Mouse (Mus musculus) effector memory CD4-positive, alpha-beta T cell, adult 7 months (primary cell): ENCODE measurements around the gene G6pc. TPM values are rescaled to one million over a fixed set of nuclear protein-coding genes. Genes with fewer than 3 reads are reported as not detected.

Experiments used
- polyA plus RNA-seq: library from polyadenylated mRNA; unstranded; fragments of 100-300 nt; shearing (Covaris generic); gene quantifications from one replicate; pipeline ENCODE4 v1.2.1, GENCODE M21; 2017

The G6pc gene
- not detected for polyA plus RNA-seq

GRCm38 (mm10) chr11:101367326-101367935 is at the start of gene G6pc:
G6pc (plus strand) TSS chr11:101367561.

GRCm38 (mm10) chr11:101324763-101325162 is 42.6 kb upstream of the G6pc start, which contains the start of gene Aoc2:
Aoc2 (plus strand) TSS chr11:101325063.

GRCm38 (mm10) chr11:101330371-101330924 is 36.9 kb upstream of the G6pc start, which contains the start of gene Aoc3:
Aoc3 (plus strand) TSS chr11:101330605.

GRCm38 (mm10) chr11:101417101-101417855 is 49.9 kb downstream of the G6pc start, which contains the start of gene Aarsd1:
Aarsd1 (minus strand) TSS chr11:101417615.

GRCm38 (mm10) chr11:101424105-101424851 is 56.9 kb downstream of the G6pc start, which contains the start of gene Gm27029:
Gm27029 (minus strand) TSS chr11:101424796.

GRCm38 (mm10) chr11:101424925-101425813 is 57.8 kb downstream of the G6pc start, which contains the start of the genes Rundc1 and Ptges3l:
Rundc1 (plus strand) TSS chr11:101425085.
Ptges3l (minus strand) TSS chr11:101425333.

Other genes with a start within 250 kb of the G6pc start
- gene Retreg3, start 247.7 kb upstream of the G6pc start, polyA plus RNA-seq, result 42.1 TPM
- 11.4 TPM for gene Tubg1, start 247.6 kb upstream of the G6pc start, polyA plus RNA-seq
- 0.27 TPM for gene Tubg2, start 211.7 kb upstream of the G6pc start, polyA plus RNA-seq
- 0.11 TPM for gene Cntnap1, start 197.0 kb upstream of the G6pc start, polyA plus RNA-seq
- not detected for gene Plekhh3, start 196.2 kb upstream of the G6pc start, polyA plus RNA-seq
- gene Ccr10, start 192.1 kb upstream of the G6pc start, polyA plus RNA-seq, result not detected
- gene Ezh1, start 141.1 kb upstream of the G6pc start, polyA plus RNA-seq, result 87.5 TPM
- gene Ramp2, start 121.5 kb upstream of the G6pc start, polyA plus RNA-seq, result 2.8 TPM
- gene Vps25, start 113.9 kb upstream of the G6pc start, polyA plus RNA-seq, result 87.7 TPM
- 0.30 TPM for gene Wnk4, start 107.0 kb upstream of the G6pc start, polyA plus RNA-seq
- not detected for gene Cntd1, start 88.5 kb upstream of the G6pc start, polyA plus RNA-seq
- 48.4 TPM for gene Coa3, start 88.4 kb upstream of the G6pc start, polyA plus RNA-seq
- 206 TPM for gene Becn1, start 65.3 kb upstream of the G6pc start, polyA plus RNA-seq
- 167 TPM for gene Psme3, start 51.3 kb upstream of the G6pc start, polyA plus RNA-seq
- gene Aoc2, start 42.5 kb upstream of the G6pc start, polyA plus RNA-seq, result 3.3 TPM
- gene Aoc3, start 37.0 kb upstream of the G6pc start, polyA plus RNA-seq, result not detected
- gene Aarsd1, start 50.1 kb downstream of the G6pc start, polyA plus RNA-seq, result 26.2 TPM
- 3.5 TPM for gene Gm27029, start 57.2 kb downstream of the G6pc start, polyA plus RNA-seq
- 33.8 TPM for gene Rundc1, start 57.5 kb downstream of the G6pc start, polyA plus RNA-seq
- gene Ptges3l, start 57.8 kb downstream of the G6pc start, polyA plus RNA-seq, result 4.8 TPM
- gene Rpl27, start 74.7 kb downstream of the G6pc start, polyA plus RNA-seq, result 323 TPM
- gene Ifi35, start 80.8 kb downstream of the G6pc start, polyA plus RNA-seq, result 127 TPM
- 0.27 TPM for gene Rnd2, start 97.4 kb downstream of the G6pc start, polyA plus RNA-seq
- gene Vat1, start 98.7 kb downstream of the G6pc start, polyA plus RNA-seq, result 0.62 TPM
- gene Brca1, start 184.4 kb downstream of the G6pc start, polyA plus RNA-seq, result 2.2 TPM
- gene Nbr1, start 184.6 kb downstream of the G6pc start, polyA plus RNA-seq, result 136 TPM
- gene Tmem106a, start 214.7 kb downstream of the G6pc start, polyA plus RNA-seq, result 15.4 TPM
- not detected for gene Gm11634, start 231.7 kb downstream of the G6pc start, polyA plus RNA-seq